Mouse (Mus musculus): Measurements from ENCODE around the gene Olfr1510.

DNA sequence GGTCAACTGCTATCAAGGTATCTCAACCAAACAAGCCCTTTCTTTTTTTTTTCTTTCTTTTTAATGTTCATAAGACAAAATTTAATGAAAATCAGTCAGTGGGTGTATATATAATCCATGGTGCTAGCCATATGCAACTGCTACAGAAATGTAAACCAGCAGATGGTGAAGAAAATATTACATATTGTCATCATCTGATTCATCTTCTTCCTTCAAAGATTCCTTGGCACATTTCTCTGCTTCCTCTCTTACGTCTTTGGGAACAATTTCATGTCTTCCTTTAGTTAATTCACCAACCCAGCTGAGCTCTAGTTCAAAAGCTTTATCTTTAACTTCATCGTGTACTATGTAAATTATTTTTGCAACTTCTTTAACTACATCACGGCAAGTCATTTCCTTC is 45.4 kb downstream of the Olfr1510 start:
- no peak for TF ChIP-seq CTCF (IDR thresholded peaks at IDR 0.05; ENCODE audit: low read depth)
- TF ChIP-seq EP300 (IDR thresholded peaks at IDR 0.05; ENCODE audit: low read depth) = no peak

All from heart, postnatal 0 days (tissue).